Mouse (Mus musculus) neural tube, embryonic 15.5 days (tissue): ENCODE data around the gene Filip1. TPM values are rescaled to one million over a fixed set of nuclear protein-coding genes. Genes with fewer than 3 reads are reported as not detected.

Experiments
- ATAC-seq: fragments of 200-750 bp; cut with Nextera tagmentation; 2 replicates; pipeline ENCODE4 v1.8.0; 2017; ENCODE audit warnings: mild to moderate bottlenecking, moderate TSS enrichment, moderate library complexity; ENCODE audit not compliant: low FRiP score
- H3K27ac ChIP-seq: fragments of 300-500 bp; sonication (generic); replicated peaks from 2 replicates; pipeline ENCODE4 v1.5.1; 2015; ENCODE audit warnings: mild to moderate bottlenecking, inconsistent platforms
- H3K27me3 ChIP-seq: fragments of 300-500 bp; sonication (generic); replicated peaks from 2 replicates; pipeline ENCODE4 v1.6.1; 2015; ENCODE audit warnings: inconsistent platforms
- H3K36me3 ChIP-seq: fragments of 300-500 bp; sonication (generic); 2 replicates; pipeline ENCODE4 v1.6.1; 2015; ENCODE audit warnings: inconsistent platforms
- H3K4me1 ChIP-seq: fragments of 300-500 bp; sonication (generic); 2 replicates; pipeline ENCODE4 v1.6.1; 2015; ENCODE audit warnings: inconsistent platforms
- H3K4me2 ChIP-seq: fragments of 300-500 bp; sonication (generic); 2 replicates; pipeline ENCODE4 v1.6.1; 2015; ENCODE audit warnings: inconsistent platforms, mild to moderate bottlenecking, moderate library complexity
- H3K4me3 ChIP-seq: fragments of 300-500 bp; sonication (generic); replicated peaks from 2 replicates; pipeline ENCODE4 v1.5.1; 2015; ENCODE audit warnings: mild to moderate bottlenecking, inconsistent platforms
- H3K9ac ChIP-seq: fragments of 300-500 bp; sonication (generic); replicated peaks from 2 replicates; pipeline ENCODE4 v1.6.1; 2015; ENCODE audit warnings: mild to moderate bottlenecking, inconsistent platforms
- H3K9me3 ChIP-seq: fragments of 300-500 bp; sonication (generic); replicated peaks from 2 replicates; pipeline ENCODE4 v1.6.1; 2016; ENCODE audit warnings: inconsistent platforms
- WGBS: fragments of 180-500 bp; shearing (Covaris S2); methylation state at CpG from one replicate; pipeline ENCODE4 v1.1.7; 2015; ENCODE audit warnings: mixed read lengths; 5-methylcytosine and 5-hydroxymethylcytosine counted together
- polyA plus RNA-seq: library from polyadenylated mRNA; unstranded; fragments of >200 nt; fragmentation: Nextera tagmentation; extraction: Ambion mirVana; gene quantifications from 2 replicates; pipeline ENCODE4 v1.2.1, GENCODE M21; 2015

The Filip1 gene
- polyA plus RNA-seq, 1 experiment from 2014 or later = 3.0 TPM

- no peak overlapping the region for H3K27ac ChIP-seq
- no peak for ATAC-seq
- H3K4me2 ChIP-seq = no peak overlapping the region
- H3K4me3 ChIP-seq = no peak overlapping the region
- 81% methylated on average over 5 of the region's 5 CpGs for WGBS
- no peaks in the 10 kb centered on the region for H3K36me3 ChIP-seq
- no peaks in the 10 kb centered on the region for H3K27me3 ChIP-seq
- H3K9ac ChIP-seq = no peak overlapping the region
- 0 out of 2 replicates have a peak, but pooled peaks cover 3% of the 10 kb centered on the region for H3K4me1 ChIP-seq
- H3K9me3 ChIP-seq = no peaks in the 10 kb centered on the region
Measured at GRCm38 (mm10) chr9:79965003-79965402, 47.6 kb downstream of the Filip1 start.

- Histone ChIP-seq H3K4me2 (peak overlapping the region; percentile 36), H3K9me3 (no peaks in the 10 kb centered on the region), H3K27me3 (no peaks in the 10 kb centered on the region), H3K9ac (no peak overlapping the region), H3K4me1 (0 out of 2 replicates have a peak, but pooled peaks cover 3% of the 10 kb centered on the region), H3K27ac (peak overlapping the region; percentile 41; the same call in 1 of the 2 replicates), H3K36me3 (no peaks in the 10 kb centered on the region), H3K4me3 (peak overlapping the region; percentile 4; the same call in 1 of the 2 replicates)
- peak; percentile 68; the same call in 1 of the 2 replicates for ATAC-seq
- 62% methylated on average over 16 of the region's 16 CpGs for WGBS
Measured at GRCm38 (mm10) chr9:79961630-79962285, 50.9 kb downstream of the Filip1 start.

GRCm38 (mm10) chr9:79960453-79960852, 52.2 kb downstream of the Filip1 start:
- no peak overlapping the region for H3K9ac ChIP-seq
- no peak overlapping the region for H3K27ac ChIP-seq
- H3K27me3 ChIP-seq = no peaks in the 10 kb centered on the region
- WGBS = 90% methylated on average over 6 of the region's 6 CpGs
- no peak overlapping the region for H3K4me2 ChIP-seq
- H3K4me3 ChIP-seq = no peak overlapping the region
- H3K36me3 ChIP-seq = no peaks in the 10 kb centered on the region
- 0 out of 2 replicates have a peak, but pooled peaks cover 3% of the 10 kb centered on the region for H3K4me1 ChIP-seq
- no peak for ATAC-seq
- H3K9me3 ChIP-seq = no peaks in the 10 kb centered on the region

GRCm38 (mm10) chr9:79958395-79958794, 54.3 kb downstream of the Filip1 start:
- Histone ChIP-seq H3K9ac (no peak overlapping the region), H3K4me2 (no peak overlapping the region), H3K27me3 (no peaks in the 10 kb centered on the region), H3K4me1 (0 out of 2 replicates have a peak, but pooled peaks cover 3% of the 10 kb centered on the region), H3K36me3 (no peaks in the 10 kb centered on the region), H3K9me3 (no peaks in the 10 kb centered on the region), H3K27ac (no peak overlapping the region), H3K4me3 (no peak overlapping the region)
- 75% methylated on average over 3 of the region's 3 CpGs for WGBS
- no peak for ATAC-seq

GRCm38 (mm10) chr9:79954944-79955343, 57.7 kb downstream of the Filip1 start:
- 81% methylated on average over 5 of the region's 5 CpGs for WGBS
- no peak for ATAC-seq
- H3K27ac ChIP-seq = no peak overlapping the region
- H3K4me2 ChIP-seq = no peak overlapping the region
- no peak overlapping the region for H3K4me3 ChIP-seq
- H3K9ac ChIP-seq = no peak overlapping the region
- H3K4me1 ChIP-seq = no peaks in the 10 kb centered on the region
- H3K9me3 ChIP-seq = no peaks in the 10 kb centered on the region
- H3K36me3 ChIP-seq = no peaks in the 10 kb centered on the region
- H3K27me3 ChIP-seq = no peaks in the 10 kb centered on the region

GRCm38 (mm10) chr9:79951984-79952383, 60.7 kb downstream of the Filip1 start:
- no peak overlapping the region for H3K9ac ChIP-seq
- no peak for ATAC-seq
- 79% methylated on average over 8 of the region's 8 CpGs for WGBS
- no peaks in the 10 kb centered on the region for H3K9me3 ChIP-seq
- H3K36me3 ChIP-seq = no peaks in the 10 kb centered on the region
- H3K4me2 ChIP-seq = no peak overlapping the region
- H3K27me3 ChIP-seq = no peaks in the 10 kb centered on the region
- no peak overlapping the region for H3K4me3 ChIP-seq
- H3K4me1 ChIP-seq = no peaks in the 10 kb centered on the region
- H3K27ac ChIP-seq = no peak overlapping the region

GRCm38 (mm10) chr9:79951339-79951738, 61.3 kb downstream of the Filip1 start:
- no peaks in the 10 kb centered on the region for H3K9me3 ChIP-seq
- WGBS = 95% methylated on average over 5 of the region's 5 CpGs
- no peaks in the 10 kb centered on the region for H3K36me3 ChIP-seq
- no peak for ATAC-seq
- H3K4me3 ChIP-seq = no peak overlapping the region
- H3K4me1 ChIP-seq = no peaks in the 10 kb centered on the region
- H3K27me3 ChIP-seq = no peaks in the 10 kb centered on the region
- no peak overlapping the region for H3K9ac ChIP-seq
- H3K27ac ChIP-seq = no peak overlapping the region
- no peak overlapping the region for H3K4me2 ChIP-seq

- Histone ChIP-seq H3K27me3 (no peaks in the 10 kb centered on the region), H3K4me2 (no peak overlapping the region), H3K27ac (no peak overlapping the region), H3K36me3 (no peaks in the 10 kb centered on the region), H3K9ac (no peak overlapping the region), H3K4me3 (no peak overlapping the region), H3K9me3 (no peaks in the 10 kb centered on the region), H3K4me1 (no peaks in the 10 kb centered on the region)
- 91% methylated on average over 5 of the region's 5 CpGs for WGBS
- ATAC-seq = no peak
Measured at GRCm38 (mm10) chr9:79950666-79951065, 62.0 kb downstream of the Filip1 start.

- Histone ChIP-seq H3K9me3 (no peaks in the 10 kb centered on the region), H3K27me3 (no peaks in the 10 kb centered on the region), H3K4me1 (no peaks in the 10 kb centered on the region), H3K9ac (no peak overlapping the region), H3K27ac (no peak overlapping the region), H3K4me3 (no peak overlapping the region), H3K36me3 (no peaks in the 10 kb centered on the region), H3K4me2 (no peak overlapping the region)
- WGBS = 82% methylated on average over 6 of the region's 6 CpGs
- ATAC-seq = no peak
Measured at GRCm38 (mm10) chr9:79950038-79950437, 62.6 kb downstream of the Filip1 start.

GRCm38 (mm10) chr9:79948376-79948775, 64.3 kb downstream of the Filip1 start:
- Histone ChIP-seq H3K9ac (no peak overlapping the region), H3K36me3 (no peaks in the 10 kb centered on the region), H3K27ac (no peak overlapping the region), H3K4me1 (no peaks in the 10 kb centered on the region), H3K4me3 (no peak overlapping the region), H3K4me2 (no peak overlapping the region), H3K27me3 (no peaks in the 10 kb centered on the region), H3K9me3 (no peaks in the 10 kb centered on the region)
- WGBS = 70% methylated on average over 2 of the region's 2 CpGs
- ATAC-seq = no peak

- ATAC-seq = no peak
- H3K9me3 ChIP-seq = no peaks in the 10 kb centered on the region
- H3K27me3 ChIP-seq = no peaks in the 10 kb centered on the region
- H3K27ac ChIP-seq = no peak overlapping the region
- no peaks in the 10 kb centered on the region for H3K36me3 ChIP-seq
- H3K4me3 ChIP-seq = no peak overlapping the region
- 88% methylated on average over 2 of the region's 2 CpGs for WGBS
- no peak overlapping the region for H3K4me2 ChIP-seq
- H3K4me1 ChIP-seq = no peaks in the 10 kb centered on the region
- H3K9ac ChIP-seq = no peak overlapping the region
Measured at GRCm38 (mm10) chr9:79947973-79948372, 64.7 kb downstream of the Filip1 start.

GRCm38 (mm10) chr9:79947414-79947813, 65.2 kb downstream of the Filip1 start:
- H3K27me3 ChIP-seq = no peaks in the 10 kb centered on the region
- H3K27ac ChIP-seq = no peak overlapping the region
- WGBS = 86% methylated on average over 3 of the region's 3 CpGs

More at GRCm38 (mm10) chr9:79947414-79947813, 65.2 kb downstream of the Filip1 start:
- Histone ChIP-seq H3K4me2 (no peak overlapping the region), H3K4me3 (no peak overlapping the region), H3K9me3 (no peaks in the 10 kb centered on the region), H3K4me1 (no peaks in the 10 kb centered on the region), H3K9ac (no peak overlapping the region), H3K36me3 (no peaks in the 10 kb centered on the region)
- no peak for ATAC-seq
